15 mouse cellular contexts compared by ENCODE assay signal in the genomic region with DNA sequence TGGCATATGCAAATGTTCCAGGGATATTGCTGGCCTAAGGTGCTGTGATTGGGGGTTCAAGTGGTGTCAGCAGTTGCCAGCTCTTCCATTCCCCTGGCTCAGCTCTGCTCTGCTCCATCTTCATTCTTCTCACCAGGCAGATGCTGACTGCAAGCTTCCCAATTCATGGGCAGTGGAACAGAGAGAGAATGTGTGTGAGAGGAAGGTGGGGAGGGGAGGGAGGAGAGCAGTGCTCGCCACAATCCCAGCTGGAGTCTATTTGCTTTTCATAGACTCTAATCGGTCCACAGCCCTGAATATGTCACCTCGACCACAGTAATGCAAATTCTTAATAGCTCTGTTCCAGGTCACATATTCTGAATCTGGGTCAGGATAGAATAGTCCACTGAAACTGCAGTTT. TPM values are rescaled to one million over a fixed set of nuclear protein-coding genes. Genes with fewer than 3 reads are reported as not detected.
A peak's percentile ranks its signal among the peaks of the same experiment; 100 is the strongest.
DNase-seq lines count a peak whose midpoint lies in the region; ATAC-seq and TF ChIP-seq lines count a peak whose summit lies in the region.
"Had no signal": no experiment of that assay in that cellular context is flagged by ENCODE, and none has a peak within 500 bp of the region (broad histone marks: within the 10 kb centered on the region; RNA-seq: fewer than 3 reads in every experiment).

No protein-coding gene starts in this region.

- H3K36me3 ChIP-seq in midbrain, embryonic 11.5 days (ENCODE audit: control insufficient read depth, insufficient read depth, low read length) = no peaks in the 10 kb centered on the region
- H3K36me3 ChIP-seq in midbrain, embryonic 10.5 days = no peaks in the 10 kb centered on the region
- H3K36me3 ChIP-seq in hindbrain, embryonic 15.5 days = 0 out of 2 replicates have a peak, but pooled peaks cover 4% of the 10 kb centered on the region
- H3K36me3 ChIP-seq in stomach, postnatal 0 days (ENCODE audit: control insufficient read depth, insufficient read depth, low read length) = no peaks in the 10 kb centered on the region
- H3K36me3 ChIP-seq: limb, embryonic 15.5 days; lung, embryonic 15.5 days had no signal

- H3K4me3 ChIP-seq in midbrain, embryonic 11.5 days (ENCODE audit: low read depth, low read length) = no peak overlapping the region
- H3K4me3 ChIP-seq in midbrain, embryonic 10.5 days = no peak overlapping the region
- H3K4me3 ChIP-seq in hindbrain, embryonic 15.5 days = no peak overlapping the region
- no peak overlapping the region for H3K4me3 ChIP-seq in stomach, postnatal 0 days (ENCODE audit: low read depth, low read length)
- H3K4me3 ChIP-seq: limb, embryonic 15.5 days; lung, embryonic 15.5 days had no signal

- peak; percentile 61 for ATAC-seq in midbrain, embryonic 11.5 days (ENCODE audit: low FRiP score)
- ATAC-seq in hindbrain, embryonic 15.5 days (ENCODE audit: low FRiP score, low read depth) = peak; percentile 76
- ATAC-seq in stomach, postnatal 0 days (ENCODE audit: low FRiP score, low TSS enrichment) = peak; percentile 38
- ATAC-seq: activated CD4-positive, CD25-positive, alpha-beta regulatory T cell, adult 4 months had no signal

- no peak overlapping the region for H3K4me2 ChIP-seq in midbrain, embryonic 11.5 days
- no peak overlapping the region for H3K4me2 ChIP-seq in hindbrain, embryonic 15.5 days
- H3K4me2 ChIP-seq in stomach, postnatal 0 days (replicated peaks; ENCODE audit: low read depth) = no peak overlapping the region
- H3K4me2 ChIP-seq: limb, embryonic 15.5 days; lung, embryonic 15.5 days had no signal

- TF ChIP-seq CTCF in stomach, postnatal 0 days (IDR thresholded peaks at IDR 0.05; ENCODE audit: low read depth) = no peak

- no peaks in the 10 kb centered on the region for H3K27me3 ChIP-seq in midbrain, embryonic 11.5 days (ENCODE audit: control insufficient read depth, insufficient read depth, low read length)
- H3K27me3 ChIP-seq in midbrain, embryonic 10.5 days (ENCODE audit: low read depth, poor library complexity, severe bottlenecking) = peaks cover 7% of the 10 kb centered on the region; the same call in 1 of the 2 replicates
- H3K27me3 ChIP-seq in hindbrain, embryonic 15.5 days = no peaks in the 10 kb centered on the region
- no peaks in the 10 kb centered on the region for H3K27me3 ChIP-seq in stomach, postnatal 0 days (ENCODE audit: control insufficient read depth, insufficient read depth, low read length)
- H3K27me3 ChIP-seq: limb, embryonic 15.5 days; lung, embryonic 15.5 days had no signal

- peaks cover 4% of the 10 kb centered on the region for H3K4me1 ChIP-seq in midbrain, embryonic 11.5 days (ENCODE audit: control insufficient read depth, insufficient read depth, low read length)
- H3K4me1 ChIP-seq in midbrain, embryonic 10.5 days = peaks cover 7% of the 10 kb centered on the region
- no peaks in the 10 kb centered on the region for H3K4me1 ChIP-seq in hindbrain, embryonic 15.5 days (replicated peaks)
- H3K4me1 ChIP-seq in stomach, postnatal 0 days (replicated peaks; ENCODE audit: control insufficient read depth, insufficient read depth) = no peaks in the 10 kb centered on the region
- H3K4me1 ChIP-seq: lung, embryonic 15.5 days had no signal

- WGBS in midbrain, embryonic 11.5 days = 17% methylated on average over 3 of the region's 3 CpGs
- WGBS in midbrain, embryonic 10.5 days = 20% methylated on average over 3 of the region's 3 CpGs
- WGBS in hindbrain, embryonic 15.5 days = 10% methylated on average over 3 of the region's 3 CpGs
- 27% methylated on average over 3 of the region's 3 CpGs for WGBS in stomach, postnatal 0 days

- DNase-seq in cerebellum, postnatal 10 days = peak; percentile 25 to 33
- DNase-seq in cerebellum, postnatal 36 days = no peak
- peak; percentile 45 for DNase-seq in midbrain, embryonic 11.5 days (ENCODE audit: low spot score, missing footprints)
- no peak for DNase-seq in midbrain, embryonic 10.5 days (ENCODE audit: low spot score)
- DNase-seq in stomach, postnatal 0 days (ENCODE audit: low spot score) = peak; percentile 18
- DNase-seq in natural killer cell, adult 2 months (ENCODE audit: low spot score in 2 of 2) = no peak
- DNase-seq in gastrocnemius, postnatal 4 days (ENCODE audit: low spot score in 2 of 2) = no peak
- DNase-seq: heart, adult 11 months; heart, postnatal 10 days; kidney, adult 2 months had no signal

- TF ChIP-seq EP300 in stomach, postnatal 0 days (optimal IDR thresholded peaks at IDR 0.05) = no peak

- H3K9me3 ChIP-seq in midbrain, embryonic 11.5 days (ENCODE audit: control insufficient read depth, low read length) = no peaks in the 10 kb centered on the region
- no peaks in the 10 kb centered on the region for H3K9me3 ChIP-seq in midbrain, embryonic 10.5 days (replicated peaks)
- H3K9me3 ChIP-seq in hindbrain, embryonic 15.5 days = no peaks in the 10 kb centered on the region
- H3K9me3 ChIP-seq in stomach, postnatal 0 days (ENCODE audit: control insufficient read depth, low read length) = no peaks in the 10 kb centered on the region
- H3K9me3 ChIP-seq: limb, embryonic 15.5 days; lung, embryonic 15.5 days had no signal

- peak overlapping the region; percentile 14; the same call in 1 of the 2 replicates for H3K27ac ChIP-seq in midbrain, embryonic 11.5 days (ENCODE audit: low read depth, low read length)
- no peak overlapping the region for H3K27ac ChIP-seq in midbrain, embryonic 10.5 days (replicated peaks)
- H3K27ac ChIP-seq in hindbrain, embryonic 15.5 days (replicated peaks) = no peak overlapping the region
- no peak overlapping the region for H3K27ac ChIP-seq in stomach, postnatal 0 days (replicated peaks)
- H3K27ac ChIP-seq: limb, embryonic 15.5 days; lung, embryonic 15.5 days had no signal

- no peak overlapping the region for H3K9ac ChIP-seq in midbrain, embryonic 11.5 days (ENCODE audit: low read length)
- H3K9ac ChIP-seq in hindbrain, embryonic 15.5 days = no peak overlapping the region
- H3K9ac ChIP-seq in stomach, postnatal 0 days (ENCODE audit: low read length) = no peak overlapping the region
- H3K9ac ChIP-seq: limb, embryonic 15.5 days; lung, embryonic 15.5 days had no signal

RNA-seq across cellular contexts. Expression of gene Ankrd55, which starts 27.2 kb away (rescaled TPM):
- 1.9 and 2.3 TPM in 2 replicates for polyA plus RNA-seq in midbrain, embryonic 11.5 days (2014; fragmentation: Nextera tagmentation; extraction: Ambion mirVana)
- 1.2 and 2.9 TPM in 2 replicates for polyA plus RNA-seq in midbrain, embryonic 10.5 days (2016; fragmentation: Nextera tagmentation; extraction: Ambion mirVana)
- polyA plus RNA-seq in hindbrain, embryonic 15.5 days (2015; fragmentation: Nextera tagmentation; extraction: Ambion mirVana) = 10.1 and 10.3 TPM in 2 replicates
- polyA plus RNA-seq in stomach, postnatal 0 days (2015; fragmentation: Nextera tagmentation; extraction: Ambion mirVana) = 0.08 and 0.33 TPM in 2 replicates
- total RNA-seq in gastrocnemius, postnatal 4 days (2021) = under 1 TPM; 0.10 to 0.44 TPM
- total RNA-seq: common myeloid progenitor, adult 5-6 weeks had no signal
- polyA plus RNA-seq: lung, embryonic 15.5 days had no signal

Comparison
In these comparisons a context has a peak if more than half of its experiments do, and no peak if none do; other contexts are left out.
1. DNase-seq: peak in cerebellum, postnatal 10 days (2 of 2), midbrain, embryonic 11.5 days (single experiment) and stomach, postnatal 0 days (single experiment); none in cerebellum, postnatal 36 days (0 of 2), midbrain, embryonic 10.5 days (single experiment), natural killer cell, adult 2 months (0 of 2) and gastrocnemius, postnatal 4 days (0 of 2).
2. Peak in every context shown above with its lines, with median percentiles within 50 percentile points of each other: ATAC-seq.